Mouse (Mus musculus) heart, embryonic 16.5 days (tissue): ENCODE measurements around the gene Cyp4f16. TPM values are rescaled to one million over a fixed set of nuclear protein-coding genes. Genes with fewer than 3 reads are reported as not detected.
"Not testable (repeated sequence)": the region's sequence is repeated elsewhere in the genome, so short reads cannot be mapped to it uniquely, and the experiment has no call there.

Experiments
- ATAC-seq: fragments of 200-750 bp; cut with Nextera tagmentation; replicated peaks from 2 replicates; pipeline ENCODE4 v1.8.0; 2017; ENCODE audit warnings: moderate number of reproducible peaks; ENCODE audit not compliant: insufficient read depth, low FRiP score; ENCODE audit errors: extremely low read depth
- H3K27ac ChIP-seq: fragments of 300-500 bp; sonication (generic); 2 replicates; pipeline ENCODE4 v1.5.1; 2014; ENCODE audit warnings: mild to moderate bottlenecking, low read length, control low read depth, moderate library complexity
- H3K27me3 ChIP-seq: fragments of 300-500 bp; sonication (generic); 2 replicates; pipeline ENCODE4 v1.6.1; 2014; ENCODE audit warnings: low read length, mixed read lengths; ENCODE audit not compliant: control insufficient read depth, insufficient read depth
- H3K36me3 ChIP-seq: fragments of 300-500 bp; sonication (generic); 2 replicates; pipeline ENCODE4 v1.6.1; 2014; ENCODE audit not compliant: control insufficient read depth, insufficient read depth
- H3K4me1 ChIP-seq: fragments of 300-500 bp; sonication (generic); 2 replicates; pipeline ENCODE4 v1.6.1; 2014; ENCODE audit warnings: low read length, mixed read lengths; ENCODE audit not compliant: control insufficient read depth, insufficient read depth
- H3K4me2 ChIP-seq: fragments of 300-500 bp; sonication (generic); 2 replicates; pipeline ENCODE4 v1.6.1; 2014; ENCODE audit warnings: low read depth, mild to moderate bottlenecking, control low read depth, low read length
- H3K4me3 ChIP-seq: fragments of 300-500 bp; sonication (generic); 2 replicates; pipeline ENCODE4 v1.5.1; 2014; ENCODE audit warnings: mild to moderate bottlenecking, control low read depth, low read length
- H3K9ac ChIP-seq: fragments of 300-500 bp; sonication (generic); 2 replicates; pipeline ENCODE4 v1.6.1; 2014; ENCODE audit warnings: low read length, control low read depth
- H3K9me3 ChIP-seq: fragments of 300-500 bp; sonication (generic); replicated peaks from 2 replicates; pipeline ENCODE4 v1.6.1; 2016; ENCODE audit warnings: low read length; ENCODE audit not compliant: control insufficient read depth
- WGBS: fragments of 180-500 bp; shearing (Covaris S2); extraction: QIAGEN DNeasy Blood & Tissue Kit; methylation state at CpG from one replicate; pipeline ENCODE4 v1.1.7; 2014; 5-methylcytosine and 5-hydroxymethylcytosine counted together
- polyA plus RNA-seq: library from polyadenylated mRNA; unstranded; fragments of >200 nt; fragmentation: Nextera tagmentation; extraction: Ambion mirVana; gene quantifications from 2 replicates; pipeline ENCODE4 v1.2.1, GENCODE M21; 2015

Gene Cyp4f16
- polyA plus RNA-seq: 16.7 and 17.6 TPM in 2 replicates

DNA sequence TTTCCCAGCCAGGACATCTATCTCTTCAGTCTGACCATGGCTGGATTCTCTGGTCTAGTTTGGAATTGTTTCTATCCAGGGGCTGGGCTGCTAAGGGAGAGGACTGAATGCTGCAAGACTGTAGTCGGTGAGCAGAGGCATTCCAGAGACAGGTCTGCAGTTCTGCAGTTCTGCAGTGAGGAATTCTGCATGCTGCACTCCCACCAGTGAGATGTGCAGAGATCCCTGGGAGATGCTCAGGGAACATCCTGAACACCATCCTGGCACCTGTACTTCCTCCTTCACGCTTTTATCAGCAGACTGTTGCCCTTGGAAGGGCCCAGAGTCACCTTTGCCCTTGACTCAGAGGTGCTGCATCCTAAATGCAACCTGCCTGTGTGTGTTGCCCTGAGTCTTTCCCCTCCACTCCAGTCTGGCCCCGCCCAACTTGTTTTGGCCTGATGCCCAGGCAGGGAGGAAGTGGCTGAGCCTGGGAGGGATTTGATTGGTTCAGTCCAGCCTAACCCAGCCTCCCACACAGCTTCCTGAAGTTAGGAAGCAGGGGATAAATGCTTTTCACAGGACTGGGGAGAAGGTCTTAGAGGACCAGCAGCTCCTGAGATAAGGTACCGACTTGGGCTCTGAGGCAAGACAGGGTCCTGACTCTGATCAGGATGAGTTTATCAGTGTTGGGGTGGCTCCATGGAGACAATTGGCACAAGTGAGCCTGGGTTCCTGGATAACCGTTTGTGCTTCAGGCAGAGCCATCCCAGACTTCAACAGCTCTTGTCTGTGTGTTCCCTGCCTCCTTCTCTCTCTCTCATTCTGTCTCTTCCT is at the start of gene Cyp4f16:
TSS of gene Cyp4f16 (plus strand) at position 508 of the 816 bp plus-strand sequence.
- H3K4me1 ChIP-seq: peaks cover 10% of the 10 kb centered on the region
- peak within 1 kb of the TSS; percentile 72 for H3K9ac ChIP-seq
- peak within 1 kb of the TSS; percentile 74 for H3K27ac ChIP-seq
- H3K36me3 ChIP-seq, H3K27me3 ChIP-seq, H3K9me3 ChIP-seq: not testable (repeated sequence)
- WGBS: 6% methylated on average over 5 of the region's 5 CpGs
- H3K4me2 ChIP-seq: peak within 1 kb of the TSS; percentile 78
- peak within 1 kb of the TSS; percentile 65 for H3K4me3 ChIP-seq
- peak; percentile 96 for ATAC-seq

DNA sequence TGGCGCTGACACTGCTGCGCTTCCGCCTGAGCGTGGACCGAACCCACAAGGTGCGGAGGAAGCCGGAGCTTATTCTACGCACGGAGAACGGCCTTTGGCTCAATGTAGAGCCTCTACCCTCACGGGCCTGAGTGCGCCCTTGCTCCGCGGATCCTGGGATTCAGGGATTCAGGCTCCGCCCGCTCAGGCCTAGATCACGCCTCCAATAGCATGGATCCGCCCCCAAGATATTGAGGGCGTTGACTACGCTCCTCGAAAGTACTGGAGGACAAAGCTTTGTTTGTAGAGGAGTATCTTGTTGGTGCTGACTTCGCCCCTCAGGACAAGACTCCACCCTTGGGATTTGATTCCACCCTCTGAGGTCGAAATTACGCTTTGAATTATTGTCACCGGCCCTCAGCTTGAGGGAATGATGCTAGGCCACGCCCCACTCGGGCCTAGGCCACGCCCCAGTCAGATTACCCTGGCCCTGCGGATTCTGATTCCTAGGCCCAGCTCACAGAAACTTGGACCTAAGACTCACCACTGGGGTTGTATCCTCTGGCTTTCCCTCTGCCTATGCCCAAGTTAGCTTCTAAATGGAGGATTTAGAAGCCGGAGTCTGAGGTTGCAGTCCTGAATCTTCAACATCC is 43.9 kb upstream of the Cyp4f16 start:
- ATAC-seq: no peak; the same call in 1 of the 2 replicates
- Histone ChIP-seq H3K4me2 (peak overlapping the region; percentile 71), H3K36me3 (no peaks in the 10 kb centered on the region), H3K27me3 (peaks cover 9% of the 10 kb centered on the region), H3K9me3 (no peaks in the 10 kb centered on the region), H3K4me3 (peak overlapping the region; percentile 45), H3K9ac (peak overlapping the region; percentile 59), H3K4me1 (peaks cover 7% of the 10 kb centered on the region; the same call in 1 of the 2 replicates), H3K27ac (no peak overlapping the region)
- 11% methylated on average over 30 of the region's 30 CpGs for WGBS

DNA sequence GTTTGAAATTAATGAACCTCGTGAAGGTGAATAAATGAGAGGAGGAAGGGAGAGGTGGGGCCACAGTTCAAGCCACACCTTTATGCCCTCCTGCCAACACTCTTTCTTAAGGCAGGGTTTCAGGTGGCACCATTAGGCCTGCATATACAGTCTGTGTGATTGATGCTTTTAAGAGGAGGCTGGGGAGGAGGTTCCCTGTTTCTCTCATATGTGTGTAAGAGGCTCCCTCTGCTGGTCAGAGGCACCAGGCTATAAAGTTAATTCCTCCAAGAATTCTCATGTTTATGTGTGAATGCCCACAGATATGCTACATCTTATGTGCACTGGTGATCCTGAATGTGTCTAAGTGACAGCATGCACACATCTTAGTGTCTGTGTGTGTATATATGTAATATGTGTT is 41.8 kb upstream of the Cyp4f16 start:
- H3K9me3 ChIP-seq: no peaks in the 10 kb centered on the region
- no peaks in the 10 kb centered on the region for H3K36me3 ChIP-seq
- peaks cover 7% of the 10 kb centered on the region; the same call in 1 of the 2 replicates for H3K4me1 ChIP-seq
- no peak for ATAC-seq
- no peak overlapping the region for H3K27ac ChIP-seq
- no peak overlapping the region for H3K4me3 ChIP-seq
- peaks cover 9% of the 10 kb centered on the region for H3K27me3 ChIP-seq
- WGBS: 59% methylated on average over 1 of the region's 1 CpGs
- H3K4me2 ChIP-seq: no peak overlapping the region
- H3K9ac ChIP-seq: no peak overlapping the region

DNA sequence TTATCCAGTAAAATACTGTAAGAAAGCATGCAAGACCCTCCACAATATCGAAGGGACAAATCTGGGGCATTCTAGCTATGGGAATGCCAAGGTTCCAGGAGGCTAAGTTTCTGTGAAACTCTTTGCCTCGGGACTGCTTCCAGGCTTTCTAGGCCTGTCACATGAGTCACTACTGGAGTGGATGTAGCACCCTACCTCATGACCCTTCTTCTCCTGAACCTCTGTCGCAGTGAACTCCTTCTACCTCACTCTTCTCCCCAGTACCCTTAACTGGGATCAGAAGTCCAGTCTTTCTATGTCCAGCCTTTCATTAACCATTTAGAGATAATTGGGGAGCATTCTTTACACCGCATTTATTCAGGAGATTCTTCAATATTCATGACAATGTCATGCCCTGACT is 35.8 kb upstream of the Cyp4f16 start:
- not testable (repeated sequence) for ATAC-seq, H3K27ac ChIP-seq

GRCm38 (mm10) chr17:32501051-32501450 is 35.3 kb upstream of the Cyp4f16 start:
- Histone ChIP-seq H3K4me2 (no peak overlapping the region), H3K36me3 (no peaks in the 10 kb centered on the region), H3K4me3 (no peak overlapping the region), H3K4me1 (peaks cover 13% of the 10 kb centered on the region), H3K9ac (no peak overlapping the region), H3K27me3 (no peaks in the 10 kb centered on the region), H3K9me3 (no peaks in the 10 kb centered on the region), H3K27ac (0 out of 2 replicates have a peak overlapping the region, but pooled peaks have one; percentile 22)
- no peak for ATAC-seq
- WGBS: 52% methylated on average over 3 of the region's 3 CpGs

More for the DNA sequence above, 35.8 kb upstream of the Cyp4f16 start:
- not testable (repeated sequence) for H3K4me2 ChIP-seq, H3K4me3 ChIP-seq, H3K27me3 ChIP-seq, H3K9me3 ChIP-seq, H3K9ac ChIP-seq, H3K36me3 ChIP-seq
- 75% methylated on average over 4 of the region's 4 CpGs for WGBS
- peaks cover 11% of the 10 kb centered on the region for H3K4me1 ChIP-seq

DNA sequence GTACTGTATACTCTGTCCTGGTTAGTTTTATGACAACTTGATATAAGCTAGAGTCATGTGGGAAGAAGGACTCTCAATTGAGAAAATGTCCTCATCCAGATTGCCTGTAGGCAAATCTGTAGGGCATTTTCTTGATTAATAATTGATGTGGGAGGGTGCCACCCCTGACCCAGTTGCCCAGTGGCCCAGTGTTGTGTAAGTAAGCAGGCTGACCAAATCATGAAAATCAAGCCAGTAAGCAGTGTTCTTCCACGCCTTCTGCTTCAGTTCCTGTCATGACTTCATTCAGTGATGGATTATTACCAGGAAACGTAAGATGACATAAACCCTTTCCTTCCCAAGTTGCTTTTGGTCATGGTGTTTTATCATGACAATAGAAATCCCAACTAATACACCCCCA is 33.2 kb upstream of the Cyp4f16 start:
- no peak overlapping the region for H3K4me3 ChIP-seq
- no peaks in the 10 kb centered on the region for H3K27me3 ChIP-seq
- no peak overlapping the region for H3K27ac ChIP-seq
- H3K36me3 ChIP-seq: no peaks in the 10 kb centered on the region
- no peaks in the 10 kb centered on the region for H3K9me3 ChIP-seq
- no peak for ATAC-seq
- H3K4me2 ChIP-seq: no peak overlapping the region
- H3K9ac ChIP-seq: no peak overlapping the region
- H3K4me1 ChIP-seq: peaks cover 23% of the 10 kb centered on the region
- 68% methylated on average over 2 of the region's 2 CpGs for WGBS

GRCm38 (mm10) chr17:32505851-32506728 is 30.3 kb upstream of the Cyp4f16 start, which contains the start of gene Cyp4f17:
TSS of gene Cyp4f17 (plus strand) at chr17:32506050.
- 1% methylated on average over 29 of the region's 30 CpGs for WGBS
- Histone ChIP-seq H3K27ac (peak within 1 kb of the TSS; percentile 91), H3K27me3 (no peaks in the 10 kb centered on the region), H3K4me3 (peak within 1 kb of the TSS; percentile 56), H3K9ac (peak within 1 kb of the TSS; percentile 76), H3K36me3 (peaks cover 4% of the 10 kb centered on the region; the same call in 1 of the 2 replicates), H3K4me1 (peaks cover 20% of the 10 kb centered on the region), H3K9me3 (no peaks in the 10 kb centered on the region), H3K4me2 (peak within 1 kb of the TSS; percentile 85)
- ATAC-seq: peak; percentile 85

GRCm38 (mm10) chr17:32506729-32507245 is 29.6 kb upstream of the Cyp4f16 start:
- ATAC-seq: no peak; the same call in 1 of the 2 replicates
- 50% methylated on average over 9 of the region's 9 CpGs for WGBS
- Histone ChIP-seq H3K36me3 (peaks cover 4% of the 10 kb centered on the region; the same call in 1 of the 2 replicates), H3K27ac (peak overlapping the region; percentile 79), H3K27me3 (no peaks in the 10 kb centered on the region), H3K4me3 (peak overlapping the region; percentile 56), H3K4me1 (peaks cover 20% of the 10 kb centered on the region), H3K9me3 (no peaks in the 10 kb centered on the region), H3K4me2 (peak overlapping the region; percentile 85), H3K9ac (peak overlapping the region; percentile 76)
